Mouse (Mus musculus) limb, embryonic 14.5 days (tissue): ENCODE data around the gene 1110002E22Rik. TPM values are rescaled to one million over a fixed set of nuclear protein-coding genes. Genes with fewer than 3 reads are reported as not detected.

Experiments used
- ATAC-seq: fragments of 200-750 bp; cut with Nextera tagmentation; 2 replicates; pipeline ENCODE4 v1.8.0; 2017; ENCODE audit warnings: low read depth, moderate number of reproducible peaks, moderate TSS enrichment; ENCODE audit not compliant: low FRiP score
- DNase-seq: peaks from one replicate; pipeline ENCODE4 v3.0.0-alpha.2; 2015; ENCODE audit warnings: low spot score
- H3K27ac ChIP-seq: fragments of 300-500 bp; sonication (generic); replicated peaks from 2 replicates; pipeline ENCODE4 v1.5.1; 2014; ENCODE audit warnings: low read depth, mild to moderate bottlenecking, low read length, moderate library complexity, mixed read lengths
- H3K27me3 ChIP-seq: fragments of 300-500 bp; sonication (generic); 2 replicates; pipeline ENCODE4 v1.6.1; 2014; ENCODE audit warnings: low read length, mixed read lengths; ENCODE audit not compliant: control insufficient read depth, insufficient read depth
- H3K36me3 ChIP-seq: fragments of 300-500 bp; sonication (generic); 2 replicates; pipeline ENCODE4 v1.6.1; 2014; ENCODE audit warnings: mild to moderate bottlenecking, low read length, moderate library complexity, mixed read lengths; ENCODE audit not compliant: control insufficient read depth, insufficient read depth
- H3K4me1 ChIP-seq: fragments of 300-500 bp; sonication (generic); 2 replicates; pipeline ENCODE4 v1.6.1; 2014; ENCODE audit warnings: antibody characterized with exemption, low read length, mixed read lengths; ENCODE audit not compliant: control insufficient read depth, insufficient read depth
- H3K4me2 ChIP-seq: fragments of 300-500 bp; sonication (generic); replicated peaks from 2 replicates; pipeline ENCODE4 v1.6.1; 2014; ENCODE audit warnings: low read depth, mild to moderate bottlenecking, low read length, moderate library complexity; ENCODE audit not compliant: severe bottlenecking
- H3K4me3 ChIP-seq: fragments of 300-500 bp; sonication (generic); replicated peaks from 2 replicates; pipeline ENCODE4 v1.5.1; 2014; ENCODE audit warnings: low read length
- H3K9ac ChIP-seq: fragments of 300-500 bp; sonication (generic); 2 replicates; pipeline ENCODE4 v1.6.1; 2014; ENCODE audit warnings: mild to moderate bottlenecking, low read depth, low read length, moderate library complexity; ENCODE audit not compliant: severe bottlenecking
- H3K9me3 ChIP-seq: fragments of 300-500 bp; sonication (generic); 2 replicates; pipeline ENCODE4 v1.6.1; 2016; ENCODE audit warnings: low read length; ENCODE audit not compliant: control insufficient read depth
- POLR2A ChIP-seq: fragments of 200-500 bp; IDR thresholded peaks from 2 replicates; pipeline ENCODE4 v1.8.0; 2012; ENCODE audit warnings: inconsistent platforms, mild to moderate bottlenecking, moderate library complexity, borderline replicate concordance; ENCODE audit not compliant: insufficient read depth, insufficient read length; ENCODE audit errors: extremely low read depth
- WGBS: fragments of 180-500 bp; shearing (Covaris S2); extraction: QIAGEN DNeasy Blood & Tissue Kit; methylation state at CpG from one replicate; pipeline ENCODE4 v1.1.7; 2014; 5-methylcytosine and 5-hydroxymethylcytosine counted together
- polyA plus RNA-seq, 2 experiments: library from polyadenylated mRNA; depleted of rRNA in 1 of 2; stranded (reverse) in 1 of 2; unstranded in 1 of 2; fragments of >200 nt; fragmentation: Nextera tagmentation in 1 of 2; extraction: Ambion mirVana in 1 of 2; gene quantifications; 2 replicates each; pipeline versions ENCODE4 v1.2.1 to v1.2.3; 2012 to 2014

1110002E22Rik gene
- polyA plus RNA-seq, 2 experiments = 3.2 to 4.0 TPM

GRCm38 (mm10) chr3:138118392-138118791 lies 53.5 kb downstream of the 1110002E22Rik start:
- Histone ChIP-seq H3K9me3 (no peaks in the 10 kb centered on the region), H3K36me3 (no peaks in the 10 kb centered on the region), H3K27me3 (no peaks in the 10 kb centered on the region), H3K4me3 (no peak overlapping the region), H3K9ac (no peak overlapping the region), H3K27ac (no peak overlapping the region), H3K4me1 (no peaks in the 10 kb centered on the region), H3K4me2 (no peak overlapping the region)
- no peak for TF ChIP-seq POLR2A
- DNase-seq (no peak), ATAC-seq (no peak)
- WGBS = 66% methylated on average over 6 of the region's 6 CpGs

- Histone ChIP-seq H3K27ac (no peak overlapping the region), H3K27me3 (no peaks in the 10 kb centered on the region), H3K4me3 (no peak overlapping the region), H3K36me3 (no peaks in the 10 kb centered on the region), H3K4me2 (no peak overlapping the region), H3K9ac (no peak overlapping the region), H3K9me3 (no peaks in the 10 kb centered on the region), H3K4me1 (no peaks in the 10 kb centered on the region)
- 67% methylated on average over 14 of the region's 14 CpGs for WGBS
- no peak for DNase-seq
- no peak for ATAC-seq
- no peak for TF ChIP-seq POLR2A
These were observed 54.0 kb downstream of the 1110002E22Rik start for GRCm38 (mm10) chr3:138118831-138119230.

- H3K9me3 ChIP-seq = no peaks in the 10 kb centered on the region
- H3K4me1 ChIP-seq = no peaks in the 10 kb centered on the region
- WGBS = 92% methylated on average over 16 of the region's 16 CpGs
- H3K4me2 ChIP-seq = no peak overlapping the region
- H3K4me3 ChIP-seq = no peak overlapping the region
- TF ChIP-seq POLR2A = no peak
- no peaks in the 10 kb centered on the region for H3K36me3 ChIP-seq
- no peak overlapping the region for H3K9ac ChIP-seq
- DNase-seq = no peak
- no peak overlapping the region for H3K27ac ChIP-seq
- ATAC-seq = peak; percentile 77
- no peaks in the 10 kb centered on the region for H3K27me3 ChIP-seq
These were observed 54.7 kb downstream of the 1110002E22Rik start for GRCm38 (mm10) chr3:138119444-138120105.

DNA sequence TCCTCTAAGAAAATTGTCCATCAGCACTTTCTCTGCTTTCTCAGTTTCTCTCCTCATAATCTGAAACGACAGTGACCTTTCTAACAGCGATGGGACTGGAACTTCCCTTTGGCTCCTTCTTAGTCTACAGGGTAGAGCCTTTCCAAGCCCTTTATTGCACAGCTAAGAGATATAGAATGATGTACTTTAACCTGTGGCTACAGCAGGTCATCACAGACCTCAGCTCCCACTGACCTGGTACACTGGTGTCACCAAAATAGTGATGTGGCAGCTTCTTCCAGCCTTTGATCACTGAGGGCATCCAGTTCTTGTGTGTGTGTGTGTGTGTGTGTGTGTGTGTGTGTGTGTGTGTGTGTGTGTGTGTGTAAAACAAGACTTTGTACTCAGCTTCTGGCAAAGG lies 56.6 kb downstream of the 1110002E22Rik start:
- Histone ChIP-seq H3K9me3 (no peaks in the 10 kb centered on the region), H3K36me3 (no peaks in the 10 kb centered on the region), H3K4me1 (no peaks in the 10 kb centered on the region), H3K9ac (no peak overlapping the region), H3K27me3 (no peaks in the 10 kb centered on the region), H3K4me3 (no peak overlapping the region), H3K4me2 (no peak overlapping the region), H3K27ac (no peak overlapping the region)
- ATAC-seq = no peak
- 84% methylated on average over 2 of the region's 2 CpGs for WGBS
- DNase-seq = no peak
- no peak for TF ChIP-seq POLR2A

DNA sequence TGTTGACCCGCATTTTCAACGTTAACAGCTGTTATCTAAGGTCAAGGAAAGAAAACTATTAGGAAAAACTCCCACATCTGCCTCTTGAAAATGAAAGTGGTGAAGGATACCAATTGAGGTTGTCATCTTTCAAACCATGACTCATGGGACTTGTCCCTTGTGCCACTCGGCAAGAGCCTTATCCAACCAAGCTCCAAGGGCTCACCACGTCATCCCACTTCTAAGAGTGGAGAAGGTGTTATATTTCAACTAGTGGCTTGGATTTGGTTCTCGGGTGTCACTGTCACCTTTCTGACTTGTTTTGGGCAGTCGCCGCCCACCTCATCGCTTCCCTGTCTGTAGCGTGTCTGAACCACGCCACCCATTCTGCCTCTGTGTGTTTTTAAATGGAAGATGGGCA lies 59.0 kb downstream of the 1110002E22Rik start:
- Histone ChIP-seq H3K4me2 (no peak overlapping the region), H3K27ac (no peak overlapping the region), H3K4me1 (no peaks in the 10 kb centered on the region), H3K27me3 (no peaks in the 10 kb centered on the region), H3K9me3 (no peaks in the 10 kb centered on the region), H3K4me3 (no peak overlapping the region), H3K9ac (no peak overlapping the region), H3K36me3 (no peaks in the 10 kb centered on the region)
- DNase-seq = no peak
- no peak for TF ChIP-seq POLR2A
- ATAC-seq = no peak
- 82% methylated on average over 10 of the region's 10 CpGs for WGBS
